Mouse (Mus musculus): Measurements from ENCODE around the gene Zfp853.

Gene Zfp853

DNA sequence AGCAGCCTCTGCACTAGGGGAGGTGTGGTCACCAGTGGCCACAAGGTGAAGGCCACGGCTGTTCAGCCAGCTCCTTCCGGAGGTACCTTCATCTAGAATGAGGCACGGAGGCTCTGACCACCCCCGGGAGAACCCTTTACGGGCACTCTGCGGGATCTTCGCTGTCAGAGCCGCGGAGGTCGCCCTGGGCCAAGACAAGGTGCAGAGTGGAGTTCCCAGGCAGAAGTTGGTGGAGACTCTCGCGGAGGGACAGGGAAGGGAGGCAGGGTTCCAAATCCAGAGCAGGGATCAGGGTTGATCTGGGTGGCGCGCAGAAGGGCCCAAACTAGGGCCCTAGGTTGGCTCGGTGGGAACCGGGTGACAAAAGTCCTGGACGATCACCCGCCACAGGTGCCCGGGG is 544 bp downstream of the Zfp853 start:
- no peak for DNase-seq (ENCODE audit: low spot score)

GRCm38 (mm10) chr5:143289299-143289698 is 4.1 kb downstream of the Zfp853 start:
- no peak for DNase-seq (ENCODE audit: low spot score)

DNA sequence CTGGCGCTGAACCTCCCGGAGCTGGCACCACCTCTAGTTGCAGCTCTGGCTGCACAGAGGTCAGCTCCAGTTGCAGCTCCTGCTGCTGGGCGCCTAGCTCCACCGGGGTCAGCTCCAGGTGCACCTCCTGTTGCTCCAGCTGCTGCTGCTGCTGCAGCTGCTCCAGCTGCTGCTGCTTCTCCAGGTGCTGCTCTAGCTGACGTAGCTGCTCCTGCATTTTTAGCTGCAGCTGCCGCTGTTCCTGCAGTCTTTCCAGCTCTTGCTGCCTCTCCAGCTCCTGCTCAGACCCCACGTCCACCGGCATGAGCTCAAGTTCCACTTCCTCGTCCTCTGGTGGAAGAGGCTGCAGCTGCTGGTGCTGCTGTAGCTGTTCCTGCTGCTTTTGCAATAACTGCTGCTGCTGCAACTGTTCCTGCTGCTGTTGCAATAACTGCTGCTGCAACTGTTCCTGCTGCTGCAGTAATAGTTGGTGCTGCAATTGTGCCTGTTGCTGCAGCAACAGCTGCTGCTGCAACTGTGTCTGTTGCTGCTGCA is 5.0 kb downstream of the Zfp853 start:
- DNase-seq (ENCODE audit: low spot score) = no peak

DNA sequence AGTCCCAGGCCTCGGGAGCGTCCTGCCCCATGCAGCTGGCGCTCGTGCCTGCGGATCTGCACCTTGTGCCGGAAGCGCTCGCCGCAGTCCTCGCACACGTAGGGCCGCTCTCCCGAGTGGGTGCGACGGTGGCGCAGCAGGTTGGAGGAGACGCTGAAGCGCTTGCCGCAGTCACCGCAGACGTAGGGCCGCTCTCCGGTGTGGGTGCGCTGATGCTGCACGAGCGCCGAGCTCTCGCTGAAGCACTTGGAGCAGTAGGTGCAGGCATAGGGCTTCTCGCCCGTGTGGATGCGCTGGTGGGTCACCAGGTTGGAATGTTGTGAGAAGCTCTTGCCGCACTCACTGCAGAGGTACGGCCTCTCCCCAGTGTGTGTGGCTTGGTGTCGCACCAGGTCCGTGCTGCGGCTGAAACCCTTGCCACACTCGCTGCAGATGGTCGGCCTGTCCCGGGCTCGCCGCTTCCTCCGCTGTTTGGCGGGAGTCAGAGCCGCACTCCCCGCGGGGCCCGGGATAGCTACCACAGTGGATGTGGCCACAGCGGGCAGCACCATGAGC is 5.6 kb downstream of the Zfp853 start:
- DNase-seq (ENCODE audit: low spot score) = no peak

- no peak for DNase-seq (ENCODE audit: low spot score)
Measured at GRCm38 (mm10) chr5:143284762-143285161, 8.7 kb downstream of the Zfp853 start.

- no peak for DNase-seq (ENCODE audit: low spot score)
Measured at GRCm38 (mm10) chr5:143279247-143279646, 14.2 kb downstream of the Zfp853 start.

- DNase-seq (ENCODE audit: low spot score) = no peak
Measured at GRCm38 (mm10) chr5:143275761-143276160, 17.7 kb downstream of the Zfp853 start.

- no peak for DNase-seq (ENCODE audit: low spot score)
Measured at GRCm38 (mm10) chr5:143272540-143273330, 20.7 kb downstream of the Zfp853 start.

DNA sequence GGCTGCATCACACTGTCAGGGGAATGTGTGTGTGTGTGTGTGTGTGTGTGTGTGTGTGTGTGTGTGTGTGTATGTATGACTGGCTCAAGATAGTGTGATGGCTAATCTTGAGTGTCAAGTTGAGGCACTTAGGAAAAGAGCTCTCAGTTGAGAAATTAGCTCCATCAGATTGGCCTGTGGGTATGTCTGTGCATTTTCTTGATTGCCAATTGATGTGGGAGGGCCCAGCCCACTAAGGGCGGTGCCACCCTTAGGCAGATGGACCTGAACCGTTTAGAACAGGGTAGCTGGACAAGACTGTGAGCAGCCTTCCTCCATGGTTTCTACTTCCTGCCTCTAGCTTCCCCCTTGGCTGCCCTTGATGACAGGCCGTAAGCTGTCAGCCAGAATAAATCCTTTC is 21.3 kb downstream of the Zfp853 start:
- DNase-seq (ENCODE audit: low spot score) = no peak

GRCm38 (mm10) chr5:143271642-143272041 is 21.8 kb downstream of the Zfp853 start:
- no peak for DNase-seq (ENCODE audit: low spot score)

GRCm38 (mm10) chr5:143270151-143270519 is 23.3 kb downstream of the Zfp853 start:
- DNase-seq (ENCODE audit: low spot score) = no peak

DNA sequence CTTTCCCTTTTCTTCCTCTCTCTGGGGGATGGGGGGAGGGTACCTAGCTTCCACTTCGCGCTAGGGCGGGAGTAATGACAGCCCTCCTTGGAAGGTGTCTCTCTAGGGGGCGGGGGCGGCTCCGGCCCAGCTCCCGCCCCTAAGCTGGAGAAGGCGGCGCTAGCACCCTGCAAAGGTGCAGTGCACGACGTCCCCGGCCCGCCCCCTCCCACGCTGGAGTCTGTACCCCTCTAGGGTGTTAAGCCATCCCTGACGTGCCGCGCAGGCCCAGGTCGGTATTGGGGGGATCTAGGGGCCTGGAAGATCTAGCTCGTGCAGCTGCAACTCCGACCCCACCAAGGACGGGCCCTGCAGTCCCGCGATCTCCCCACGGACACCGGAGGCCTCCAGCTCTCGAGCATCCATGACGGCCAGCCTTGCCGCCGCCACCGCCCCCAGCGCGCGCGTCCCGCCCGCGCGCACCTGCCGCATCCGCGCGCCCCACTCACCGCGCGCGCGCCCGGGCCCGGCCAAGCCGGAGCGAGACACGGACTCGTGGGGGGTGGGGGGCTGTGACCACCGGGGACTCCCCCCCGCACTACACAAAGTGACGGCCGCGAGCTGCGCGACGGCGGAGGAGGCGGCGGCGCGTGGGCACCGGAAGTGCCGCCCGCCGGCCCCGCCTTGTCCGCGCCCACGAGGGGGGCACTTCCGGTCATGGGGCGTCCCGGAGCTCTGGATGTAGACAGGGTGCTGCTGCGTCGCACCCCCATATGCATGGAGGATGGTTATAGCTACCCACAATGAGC is 23.9 kb downstream of the Zfp853 start, which contains the start of gene Zfp316:
Zfp316 (minus strand) TSS at position 660 of the 788 bp plus-strand sequence.
- peak; percentile 69 for DNase-seq (ENCODE audit: low spot score)

DNA sequence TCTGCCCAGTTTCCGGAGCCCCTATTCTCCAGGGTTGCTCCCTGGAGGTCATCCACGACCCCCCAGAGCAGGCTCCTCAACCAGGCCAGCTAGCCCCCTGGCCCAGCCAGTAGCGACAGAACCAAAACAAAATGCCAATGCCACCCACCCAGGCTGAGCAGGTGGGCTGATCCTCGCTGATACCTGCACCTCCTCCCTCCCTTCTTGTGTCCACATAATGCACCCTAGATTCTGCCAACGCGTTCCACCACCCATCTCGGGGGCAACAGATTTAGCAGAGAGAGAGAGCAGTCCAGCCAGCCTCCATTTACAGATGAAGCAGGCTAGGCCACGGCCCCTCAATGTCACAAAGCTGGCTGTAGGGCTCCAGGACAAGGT is 24.4 kb downstream of the Zfp853 start:
- DNase-seq (ENCODE audit: low spot score) = no peak

GRCm38 (mm10) chr5:143266794-143267193 is 26.6 kb downstream of the Zfp853 start:
- no peak for DNase-seq (ENCODE audit: low spot score)

GRCm38 (mm10) chr5:143265409-143265808 is 28.0 kb downstream of the Zfp853 start:
- DNase-seq (ENCODE audit: low spot score) = no peak

- no peak for DNase-seq (ENCODE audit: low spot score)
Measured at GRCm38 (mm10) chr5:143264689-143265088, 28.7 kb downstream of the Zfp853 start.

DNA sequence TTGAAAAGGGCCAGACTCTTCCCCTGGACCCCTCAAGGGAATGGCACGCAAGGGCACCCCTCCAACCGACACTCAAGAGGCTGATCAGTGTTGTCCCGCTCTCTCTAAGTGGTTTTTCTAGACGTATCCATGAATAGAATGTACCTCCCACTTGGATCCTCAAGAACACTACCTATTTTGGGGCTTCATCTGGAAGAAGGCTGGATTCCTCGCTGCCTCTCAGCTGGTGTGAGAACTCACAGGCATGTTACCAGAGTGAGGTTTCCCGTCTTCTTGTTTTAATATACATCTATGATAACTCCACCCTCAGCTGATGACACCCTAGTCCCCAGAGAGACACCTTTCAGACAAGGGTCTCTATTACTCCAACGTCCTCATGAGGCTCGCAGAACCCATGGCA is 31.8 kb downstream of the Zfp853 start:
- no peak for DNase-seq (ENCODE audit: low spot score)

DNA sequence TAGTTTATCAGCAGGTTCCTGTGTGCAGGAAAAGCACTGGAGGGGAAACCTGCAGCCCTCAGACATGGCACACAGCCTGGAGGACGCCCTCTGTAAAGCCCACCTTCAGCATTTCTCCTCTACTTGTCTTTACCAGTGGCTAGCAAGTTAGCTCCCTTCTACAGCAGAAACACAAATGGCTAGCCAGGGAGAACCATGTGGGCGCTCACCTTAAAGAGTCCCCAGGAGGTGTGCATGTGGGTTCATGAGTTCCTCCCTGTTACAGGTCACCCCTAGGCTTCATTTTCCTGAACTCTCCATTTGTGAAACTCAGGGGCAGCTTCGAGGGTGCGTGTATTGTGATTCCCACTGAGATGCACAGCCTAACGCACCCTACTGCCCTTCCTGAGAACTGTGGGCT is 37.6 kb downstream of the Zfp853 start:
- DNase-seq (ENCODE audit: low spot score) = no peak

DNA sequence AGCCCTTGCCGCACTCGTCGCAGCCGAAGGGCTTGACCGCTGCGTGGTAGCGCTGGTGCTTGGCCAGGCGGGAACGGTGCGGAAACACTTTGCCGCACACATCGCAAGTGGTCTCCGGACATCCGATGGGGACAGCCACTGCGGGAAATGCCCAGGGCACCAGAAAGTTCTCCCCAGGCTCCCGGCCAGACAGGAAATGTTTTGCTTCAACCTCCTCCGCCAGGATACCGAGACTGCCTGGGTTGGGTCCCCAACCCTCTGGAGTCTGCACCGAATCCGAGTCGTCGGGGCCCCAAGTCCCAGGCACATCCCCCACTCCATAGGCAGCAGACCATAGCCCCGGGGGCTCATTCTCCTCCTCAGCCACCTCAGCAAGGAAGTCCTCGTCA is 38.3 kb downstream of the Zfp853 start:
- DNase-seq (ENCODE audit: low spot score) = no peak

- no peak for DNase-seq (ENCODE audit: low spot score)
Measured at GRCm38 (mm10) chr5:143254487-143255130, 38.8 kb downstream of the Zfp853 start.

DNA sequence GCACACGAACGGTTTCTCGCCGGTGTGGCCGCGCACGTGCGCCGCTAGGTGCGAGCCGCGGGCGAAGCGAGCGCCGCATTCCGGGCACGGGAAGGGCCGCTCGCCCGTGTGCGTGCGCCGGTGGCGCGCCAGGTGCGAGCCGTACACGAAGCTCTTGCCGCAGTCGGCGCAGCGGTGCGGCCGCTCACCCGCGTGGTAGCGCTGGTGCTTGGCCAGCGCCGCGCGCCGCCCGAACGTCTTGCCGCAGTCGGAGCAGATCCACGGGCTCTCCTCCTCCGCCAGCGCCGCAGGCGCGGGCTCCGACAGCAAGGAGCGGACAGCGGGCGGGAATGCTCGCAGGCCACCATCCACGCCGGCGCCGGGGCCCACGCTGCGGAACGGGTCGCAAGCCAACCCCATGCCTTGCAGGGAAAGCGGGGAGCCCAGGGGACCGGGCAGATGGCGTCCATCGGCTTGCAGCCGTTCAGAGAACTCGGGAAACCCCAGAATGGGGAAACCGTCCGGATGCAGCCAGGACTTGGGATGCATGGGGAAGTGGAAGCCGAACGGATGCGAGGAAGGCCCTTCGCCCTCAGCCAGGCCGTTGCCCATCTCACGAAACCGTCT is 39.4 kb downstream of the Zfp853 start:
- no peak for DNase-seq (ENCODE audit: low spot score)

Data from yolk sac, embryonic 10.5 days (tissue).